Mouse (Mus musculus): ENCODE measurements at regions not wholly inside any gene's neighbourhood (a gene's known extent, or its start where the extent isn't known, plus 50 kb on each side); places are given as distances from the start of the nearest gene placed in this dataset.

DNA sequence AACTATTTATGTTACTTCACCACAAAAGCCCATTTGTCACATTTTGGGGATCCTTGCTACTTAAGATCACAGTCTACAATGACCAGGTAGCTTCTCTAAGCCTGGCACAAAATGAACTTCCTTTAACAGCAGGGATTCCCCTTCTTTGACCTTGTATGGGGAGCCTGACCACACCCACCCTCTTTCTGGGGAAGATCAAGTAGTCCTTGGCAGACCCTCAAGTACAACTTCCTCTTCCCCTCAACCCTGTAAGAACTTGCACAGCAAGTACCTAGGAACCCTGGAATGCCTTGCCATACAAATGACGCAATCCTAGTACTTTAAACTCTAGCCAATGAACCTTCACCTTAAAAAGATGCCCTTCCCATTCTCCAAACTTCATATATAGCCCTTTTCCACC lies 695.4 kb upstream of the Lrrn3 start:
- H3K4me1 ChIP-seq (replicated peaks; ENCODE audit: insufficient read depth, low read length) = no peaks in the 10 kb centered on the region
- ATAC-seq (replicated peaks; ENCODE audit: low FRiP score, low read depth) (no peak), DNase-seq (ENCODE audit: low spot score) (no peak)
- H3K4me2 ChIP-seq (ENCODE audit: low read length) = no peak overlapping the region
- no peaks in the 10 kb centered on the region for H3K36me3 ChIP-seq (ENCODE audit: insufficient read depth, low read length)
- TF ChIP-seq CTCF (IDR thresholded peaks at IDR 0.05; ENCODE audit: low read depth) = no peak
- H3K9ac ChIP-seq (ENCODE audit: low read depth, low read length) = no peak overlapping the region
- no peak overlapping the region for H3K4me3 ChIP-seq (replicated peaks; ENCODE audit: low read depth, low read length)
- H3K27ac ChIP-seq = no peak overlapping the region
- H3K27me3 ChIP-seq (ENCODE audit: insufficient read depth, low read length) = no peaks in the 10 kb centered on the region
- no peaks in the 10 kb centered on the region for H3K9me3 ChIP-seq (replicated peaks; ENCODE audit: low read length)
- WGBS = 85% methylated on average over 1 of the region's 1 CpGs

DNA sequence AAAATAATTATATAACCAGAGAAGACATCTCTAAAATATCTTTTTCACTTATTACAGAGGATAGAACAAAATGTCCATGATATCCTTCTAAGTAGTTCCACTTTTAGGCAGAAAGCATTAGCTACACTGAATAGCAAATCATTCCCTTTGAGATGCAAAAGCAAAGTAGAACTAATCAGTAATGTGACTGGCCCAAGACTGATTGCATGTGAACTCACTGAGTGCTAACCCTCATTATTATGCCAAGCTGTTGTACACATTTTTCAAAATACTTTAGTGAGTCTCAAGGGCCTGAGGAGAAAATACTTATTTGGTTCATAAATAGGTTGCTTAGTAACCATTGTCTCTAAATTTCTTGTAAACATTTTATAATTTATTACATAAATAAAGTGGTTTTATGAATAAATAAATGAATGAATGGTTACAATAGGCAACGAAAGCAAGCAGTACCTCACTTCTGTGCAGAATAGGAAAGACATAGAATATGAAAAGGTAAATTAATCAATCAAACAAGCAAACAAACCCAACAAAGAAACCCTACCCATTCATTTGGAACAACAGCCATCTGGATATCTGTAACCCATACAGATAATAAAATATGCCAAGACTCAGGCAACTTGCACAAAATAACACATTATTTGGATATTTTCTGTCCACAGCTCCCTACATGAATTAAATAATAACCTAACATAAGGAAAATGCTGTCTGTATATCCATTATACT lies 693.9 kb upstream of the Lrrn3 start:
- H3K9ac ChIP-seq (ENCODE audit: low read depth, low read length) = no peak overlapping the region
- no peak overlapping the region for H3K4me3 ChIP-seq (replicated peaks; ENCODE audit: low read depth, low read length)
- H3K36me3 ChIP-seq (ENCODE audit: insufficient read depth, low read length) = no peaks in the 10 kb centered on the region
- no peaks in the 10 kb centered on the region for H3K27me3 ChIP-seq (ENCODE audit: insufficient read depth, low read length)
- no peaks in the 10 kb centered on the region for H3K4me1 ChIP-seq (replicated peaks; ENCODE audit: insufficient read depth, low read length)
- no peak overlapping the region for H3K27ac ChIP-seq
- 76% methylated on average over 1 of the region's 1 CpGs for WGBS
- H3K4me2 ChIP-seq (ENCODE audit: low read length) = no peak overlapping the region
- DNase-seq (ENCODE audit: low spot score) (no peak), ATAC-seq (replicated peaks; ENCODE audit: low FRiP score, low read depth) (no peak)
- no peaks in the 10 kb centered on the region for H3K9me3 ChIP-seq (replicated peaks; ENCODE audit: low read length)
- no peak for TF ChIP-seq CTCF (IDR thresholded peaks at IDR 0.05; ENCODE audit: low read depth)

DNA sequence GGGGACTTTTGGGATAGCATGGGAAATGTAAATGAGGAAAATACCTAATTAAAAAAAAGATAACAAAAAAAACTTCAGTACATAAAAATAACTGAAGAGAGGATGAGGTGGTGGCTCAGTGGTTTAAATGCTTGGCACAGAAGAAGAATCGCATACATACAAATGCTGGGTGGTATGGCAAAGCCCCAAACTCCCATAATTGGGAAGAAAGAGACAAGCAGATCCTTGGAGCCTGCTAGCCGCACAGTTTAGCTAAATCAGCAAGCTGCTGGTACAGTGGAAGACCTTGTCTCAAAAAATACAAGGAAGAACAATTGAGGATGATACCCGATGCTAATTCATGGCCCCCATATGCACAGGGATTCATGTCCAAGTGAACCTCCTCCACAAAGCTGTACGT lies 661.7 kb upstream of the Lrrn3 start:
- no peak overlapping the region for H3K9ac ChIP-seq (ENCODE audit: low read depth, low read length)
- DNase-seq (ENCODE audit: low spot score) (no peak), ATAC-seq (replicated peaks; ENCODE audit: low FRiP score, low read depth) (no peak)
- no peaks in the 10 kb centered on the region for H3K9me3 ChIP-seq (replicated peaks; ENCODE audit: low read length)
- H3K27ac ChIP-seq = no peak overlapping the region
- H3K4me3 ChIP-seq (replicated peaks; ENCODE audit: low read depth, low read length) = no peak overlapping the region
- 87% methylated on average over 4 of the region's 4 CpGs for WGBS
- H3K36me3 ChIP-seq (ENCODE audit: insufficient read depth, low read length) = no peaks in the 10 kb centered on the region
- no peaks in the 10 kb centered on the region for H3K4me1 ChIP-seq (replicated peaks; ENCODE audit: insufficient read depth, low read length)
- H3K27me3 ChIP-seq (ENCODE audit: insufficient read depth, low read length) = no peaks in the 10 kb centered on the region
- H3K4me2 ChIP-seq (ENCODE audit: low read length) = no peak overlapping the region
- TF ChIP-seq CTCF (IDR thresholded peaks at IDR 0.05; ENCODE audit: low read depth) = no peak

DNA sequence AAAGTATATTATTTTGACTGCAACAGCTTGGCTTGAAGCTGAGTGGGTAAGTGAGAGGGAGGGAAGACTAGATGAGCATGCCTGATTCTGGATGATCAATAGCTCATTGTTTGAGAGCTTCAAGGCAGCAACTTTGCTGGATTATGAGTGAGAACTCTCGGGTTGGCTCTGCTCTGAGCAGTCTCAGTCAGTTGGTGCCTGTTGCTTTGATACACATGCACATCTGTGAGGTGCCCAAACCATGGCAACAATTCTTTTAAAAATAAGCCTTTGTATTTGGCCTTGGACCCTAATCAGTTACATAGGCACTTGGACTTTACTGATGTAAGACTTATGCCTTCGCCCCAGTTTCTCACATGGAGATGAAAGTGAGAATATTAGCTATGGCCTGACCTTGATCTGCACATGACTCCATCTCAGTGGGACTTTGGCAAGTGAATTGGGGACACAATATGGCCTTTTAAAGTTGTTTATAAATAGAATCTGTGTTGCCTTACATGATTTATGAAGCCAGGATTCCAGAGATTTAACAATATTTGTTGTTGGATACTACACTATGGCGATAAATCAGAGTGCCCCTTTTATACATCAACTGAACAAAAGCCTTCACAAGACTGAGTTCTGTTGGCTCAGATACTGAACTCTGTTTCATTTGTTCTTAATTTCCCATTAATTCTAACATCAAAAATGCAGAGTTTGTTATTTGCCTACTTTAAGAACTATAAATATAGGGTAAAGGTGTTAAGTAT lies 652.6 kb upstream of the Lrrn3 start:
- H3K9me3 ChIP-seq (replicated peaks; ENCODE audit: low read length) = no peaks in the 10 kb centered on the region
- no peak for DNase-seq (ENCODE audit: low spot score)
- WGBS = 89% methylated on average over 3 of the region's 3 CpGs
- no peak for TF ChIP-seq CTCF (IDR thresholded peaks at IDR 0.05; ENCODE audit: low read depth)
- no peak overlapping the region for H3K4me2 ChIP-seq (ENCODE audit: low read length)
- no peaks in the 10 kb centered on the region for H3K4me1 ChIP-seq (replicated peaks; ENCODE audit: insufficient read depth, low read length)
- H3K9ac ChIP-seq (ENCODE audit: low read depth, low read length) = no peak overlapping the region
- no peaks in the 10 kb centered on the region for H3K27me3 ChIP-seq (ENCODE audit: insufficient read depth, low read length)
- H3K36me3 ChIP-seq (ENCODE audit: insufficient read depth, low read length) = no peaks in the 10 kb centered on the region
- ATAC-seq (replicated peaks; ENCODE audit: low FRiP score, low read depth) = no peak
- H3K27ac ChIP-seq = no peak overlapping the region
- H3K4me3 ChIP-seq (replicated peaks; ENCODE audit: low read depth, low read length) = no peak overlapping the region

DNA sequence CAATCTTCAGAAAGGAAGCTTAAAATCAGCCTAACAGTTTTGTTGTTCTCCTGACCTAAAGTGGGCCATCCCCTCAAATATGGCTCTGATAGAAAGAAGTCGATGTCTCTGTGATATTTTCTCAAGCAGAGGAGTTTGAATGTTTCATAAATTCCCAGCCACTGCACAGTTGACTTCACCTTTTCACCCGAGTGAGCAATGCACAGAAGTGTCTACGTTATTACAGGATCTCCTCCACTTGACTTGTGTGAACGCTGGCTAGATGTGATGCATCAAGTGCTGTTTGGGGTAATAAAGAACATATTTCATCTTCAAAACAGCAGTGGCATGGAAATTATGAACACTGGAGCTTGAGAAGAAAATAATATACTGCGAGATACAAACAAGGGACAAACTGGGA lies 651.9 kb upstream of the Lrrn3 start:
- H3K4me1 ChIP-seq (replicated peaks; ENCODE audit: insufficient read depth, low read length) = no peaks in the 10 kb centered on the region
- no peak for TF ChIP-seq CTCF (IDR thresholded peaks at IDR 0.05; ENCODE audit: low read depth)
- H3K36me3 ChIP-seq (ENCODE audit: insufficient read depth, low read length) = no peaks in the 10 kb centered on the region
- H3K4me3 ChIP-seq (replicated peaks; ENCODE audit: low read depth, low read length) = no peak overlapping the region
- H3K9ac ChIP-seq (ENCODE audit: low read depth, low read length) = no peak overlapping the region
- H3K9me3 ChIP-seq (replicated peaks; ENCODE audit: low read length) = no peaks in the 10 kb centered on the region
- no peak for DNase-seq (ENCODE audit: low spot score)
- H3K27me3 ChIP-seq (ENCODE audit: insufficient read depth, low read length) = no peaks in the 10 kb centered on the region
- H3K27ac ChIP-seq = no peak overlapping the region
- H3K4me2 ChIP-seq (ENCODE audit: low read length) = no peak overlapping the region
- WGBS = 44% methylated on average over 5 of the region's 5 CpGs
- no peak for ATAC-seq (replicated peaks; ENCODE audit: low FRiP score, low read depth)

DNA sequence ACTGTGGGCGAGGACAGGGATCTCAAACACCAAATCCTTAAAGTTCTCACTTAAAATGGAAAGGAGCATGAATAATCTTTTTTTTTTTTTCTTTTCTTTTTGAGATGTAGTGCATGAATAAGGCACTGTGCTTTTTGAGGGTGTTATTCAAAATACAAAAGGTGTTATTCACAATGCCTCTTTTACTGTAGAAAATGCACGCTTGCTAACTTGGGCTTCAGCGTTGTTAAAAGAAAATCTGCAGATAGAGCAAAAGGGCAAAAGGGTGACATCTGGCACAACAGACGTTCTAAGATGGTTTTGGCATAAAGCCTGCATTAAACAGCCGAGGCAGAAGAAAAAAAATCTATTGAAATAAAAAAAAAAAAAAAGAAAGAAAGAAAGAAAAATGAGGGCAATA lies 651.5 kb upstream of the Lrrn3 start:
- no peak for DNase-seq (ENCODE audit: low spot score)
- no peak for TF ChIP-seq CTCF (IDR thresholded peaks at IDR 0.05; ENCODE audit: low read depth)
- Histone ChIP-seq H3K36me3 (ENCODE audit: insufficient read depth, low read length) (no peaks in the 10 kb centered on the region), H3K4me2 (ENCODE audit: low read length) (no peak overlapping the region), H3K27me3 (ENCODE audit: insufficient read depth, low read length) (no peaks in the 10 kb centered on the region), H3K4me1 (replicated peaks; ENCODE audit: insufficient read depth, low read length) (no peaks in the 10 kb centered on the region), H3K9me3 (replicated peaks; ENCODE audit: low read length) (no peaks in the 10 kb centered on the region), H3K9ac (ENCODE audit: low read depth, low read length) (no peak overlapping the region), H3K4me3 (replicated peaks; ENCODE audit: low read depth, low read length) (no peak overlapping the region), H3K27ac (no peak overlapping the region)
- WGBS = 53% methylated on average over 5 of the region's 5 CpGs
- no peak for ATAC-seq (replicated peaks; ENCODE audit: low FRiP score, low read depth)

Measured in kidney, postnatal 0 days (tissue).